Comparison of ENCODE assay signal across 8 mouse cellular contexts in genomic region chr5:20952337-20952925, GRCm38 (mm10). TPM values are rescaled to one million over a fixed set of nuclear protein-coding genes. Genes with fewer than 3 reads are reported as not detected.
A peak's percentile ranks its signal among the peaks of the same experiment; 100 is the strongest.
DNase-seq lines count a peak whose midpoint lies in the region; ATAC-seq and TF ChIP-seq lines count a peak whose summit lies in the region.

No protein-coding gene starts in this region.

- no peak for DNase-seq in lung, adult 2 months
- DNase-seq in lung, postnatal 36 days = no peak
- DNase-seq in layer of hippocampus, adult 18-20 months (ENCODE audit: low spot score in 2 of 2) = no peak
- DNase-seq in layer of hippocampus, postnatal 36 days = no peak
- DNase-seq in layer of hippocampus, adult 9-11 months = no peak

- WGBS in lung, adult 2 months = 10% methylated on average over 9 of the region's 9 CpGs
- 18% methylated on average over 9 of the region's 9 CpGs for WGBS in embryonic facial prominence, embryonic 13.5 days
- WGBS in intestine, embryonic 15.5 days = 16% methylated on average over 9 of the region's 9 CpGs
- 24% methylated on average over 9 of the region's 9 CpGs for WGBS in neural tube, embryonic 13.5 days

- H3K27ac ChIP-seq in embryonic facial prominence, embryonic 13.5 days = no peak overlapping the region
- peak overlapping the region; percentile 99; the same call in 1 of the 2 replicates for H3K27ac ChIP-seq in intestine, embryonic 15.5 days
- H3K27ac ChIP-seq in neural tube, embryonic 13.5 days (replicated peaks) = peak overlapping the region; percentile 99; the same call in 1 of the 2 replicates

- H3K4me3 ChIP-seq in lung, adult 2 months (replicated peaks; ENCODE audit: extremely low read depth, low read depth, low read length) = peak overlapping the region; percentile 94
- H3K4me3 ChIP-seq in embryonic facial prominence, embryonic 13.5 days = peak overlapping the region; percentile 95
- H3K4me3 ChIP-seq in intestine, embryonic 15.5 days (replicated peaks) = peak overlapping the region; percentile 98
- peak overlapping the region; percentile 95 for H3K4me3 ChIP-seq in neural tube, embryonic 13.5 days

- H3K9me3 ChIP-seq in embryonic facial prominence, embryonic 13.5 days = peaks cover 7% of the 10 kb centered on the region
- no peaks in the 10 kb centered on the region for H3K9me3 ChIP-seq in intestine, embryonic 15.5 days
- H3K9me3 ChIP-seq in neural tube, embryonic 13.5 days = no peaks in the 10 kb centered on the region; the same call in 1 of the 2 replicates

- ATAC-seq in embryonic facial prominence, embryonic 13.5 days (ENCODE audit: insufficient number of reproducible peaks, insufficient read depth, low FRiP score, low TSS enrichment, low read depth) = no peak
- no peak for ATAC-seq in intestine, embryonic 15.5 days
- no peak for ATAC-seq in neural tube, embryonic 13.5 days (ENCODE audit: low read depth)

- H3K27me3 ChIP-seq in embryonic facial prominence, embryonic 13.5 days = no peaks in the 10 kb centered on the region
- no peaks in the 10 kb centered on the region for H3K27me3 ChIP-seq in intestine, embryonic 15.5 days (replicated peaks)
- H3K27me3 ChIP-seq in neural tube, embryonic 13.5 days = no peaks in the 10 kb centered on the region

- no peak for TF ChIP-seq POLR2A in lung, adult 2 months (IDR thresholded peaks at IDR 0.05; ENCODE audit: borderline replicate concordance, extremely low read depth, low read depth, low read length)

- peak overlapping the region; percentile 70 for H3K4me2 ChIP-seq in embryonic facial prominence, embryonic 13.5 days
- H3K4me2 ChIP-seq in intestine, embryonic 15.5 days (replicated peaks) = peak overlapping the region; percentile 58
- peak overlapping the region; percentile 77 for H3K4me2 ChIP-seq in neural tube, embryonic 13.5 days

- peaks cover 9% of the 10 kb centered on the region for H3K4me1 ChIP-seq in lung, adult 2 months (ENCODE audit: control insufficient read depth, insufficient read depth, low read length)
- peaks cover 13% of the 10 kb centered on the region; the same call in 1 of the 2 replicates for H3K4me1 ChIP-seq in embryonic facial prominence, embryonic 13.5 days
- H3K4me1 ChIP-seq in intestine, embryonic 15.5 days (replicated peaks) = peaks cover 7% of the 10 kb centered on the region; the same call in 1 of the 2 replicates
- peaks cover 27% of the 10 kb centered on the region for H3K4me1 ChIP-seq in neural tube, embryonic 13.5 days (replicated peaks)

- TF ChIP-seq CTCF in lung, adult 2 months (IDR thresholded peaks at IDR 0.05; ENCODE audit: insufficient read depth, low read length) = no peak

- H3K36me3 ChIP-seq in embryonic facial prominence, embryonic 13.5 days = peaks cover 10% of the 10 kb centered on the region
- H3K36me3 ChIP-seq in intestine, embryonic 15.5 days = no peaks in the 10 kb centered on the region
- peaks cover 5% of the 10 kb centered on the region; the same call in 1 of the 2 replicates for H3K36me3 ChIP-seq in neural tube, embryonic 13.5 days

- peak overlapping the region; percentile 97 for H3K9ac ChIP-seq in embryonic facial prominence, embryonic 13.5 days
- peak overlapping the region; percentile 44 for H3K9ac ChIP-seq in intestine, embryonic 15.5 days
- H3K9ac ChIP-seq in neural tube, embryonic 13.5 days = peak overlapping the region; percentile 94

RNA-seq across cellular contexts. Expression of gene Rsbn1l, which starts 3.8 kb away (rescaled TPM):
- polyA plus RNA-seq in lung, adult 2 months (2012; rRNA removed) = 5.3 and 7.0 TPM in 2 replicates
- 5.9 and 6.9 TPM in 2 replicates for polyA plus RNA-seq in embryonic facial prominence, embryonic 13.5 days (2015; fragmentation: Nextera tagmentation; extraction: Ambion mirVana)
- polyA plus RNA-seq in intestine, embryonic 15.5 days (2015; fragmentation: Nextera tagmentation; extraction: Ambion mirVana) = 4.2 and 4.9 TPM in 2 replicates
- 4.8 and 6.2 TPM in 2 replicates for polyA plus RNA-seq in neural tube, embryonic 13.5 days (2015; fragmentation: Nextera tagmentation; extraction: Ambion mirVana)
- 10 to 100 TPM; 20.3 to 21.4 TPM for total RNA-seq in layer of hippocampus, adult 18-20 months (2021)
- total RNA-seq in layer of hippocampus, postnatal 36 days (2021) = 10 to 100 TPM; 19.9 to 21.1 TPM

Comparison
In these comparisons a context has a peak if more than half of its experiments do, and no peak if none do; other contexts are left out.
1. H3K9ac ChIP-seq: peak in every context shown above with its lines; median percentile 97 in embryonic facial prominence, embryonic 13.5 days; 94 in neural tube, embryonic 13.5 days; 44 in intestine, embryonic 15.5 days.